Mouse (Mus musculus): Measurements from ENCODE around the gene Crebl2.

DNA sequence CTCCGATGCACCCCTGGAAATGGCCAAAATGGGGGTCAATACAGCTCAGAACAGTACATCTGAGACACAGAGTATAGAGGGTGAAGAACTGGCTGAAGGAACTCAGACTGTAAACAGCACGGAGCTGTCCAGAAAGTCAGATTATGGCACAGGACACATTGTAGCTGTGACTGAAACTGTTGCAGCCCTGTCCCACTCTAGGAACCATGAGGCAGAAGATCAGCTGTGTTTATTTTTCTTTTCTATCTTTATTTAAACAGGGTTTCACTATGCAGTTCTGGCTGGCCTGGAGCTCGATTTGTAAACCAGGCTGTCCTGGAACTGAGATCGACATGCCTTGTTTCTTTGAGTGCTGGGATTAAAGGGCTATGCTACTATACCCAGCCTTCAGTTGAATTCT is 30.3 kb downstream of the Crebl2 start:
- TF ChIP-seq CTCF (IDR thresholded peaks at IDR 0.05; ENCODE audit: low read depth) (no peak), EP300 (IDR thresholded peaks at IDR 0.05; ENCODE audit: low read depth) (no peak)
